Mouse (Mus musculus) limb, embryonic 11.5 days (tissue): ENCODE measurements at regions not wholly inside any gene's neighbourhood (a gene's known extent, or its start where the extent isn't known, plus 50 kb on each side); places are given as distances from the start of the nearest gene placed in this dataset.

Source experiments
- ATAC-seq: fragments of 200-750 bp; cut with Nextera tagmentation; 2 replicates; pipeline ENCODE4 v1.8.0; 2017; ENCODE audit warnings: low read depth; ENCODE audit not compliant: insufficient number of reproducible peaks, low FRiP score, low TSS enrichment
- DNase-seq: peaks from one replicate; pipeline ENCODE4 v3.0.0-alpha.2; 2015; ENCODE audit warnings: low spot score
- H3K27ac ChIP-seq: fragments of 300-500 bp; sonication (generic); replicated peaks from 2 replicates; pipeline ENCODE4 v1.5.1; 2014; ENCODE audit warnings: low read depth, mild to moderate bottlenecking, low read length
- H3K27me3 ChIP-seq: fragments of 300-500 bp; sonication (generic); 2 replicates; pipeline ENCODE4 v1.6.1; 2014; ENCODE audit warnings: mild to moderate bottlenecking, low read length, mixed read lengths; ENCODE audit not compliant: control insufficient read depth, insufficient read depth
- H3K36me3 ChIP-seq: fragments of 300-500 bp; sonication (generic); 2 replicates; pipeline ENCODE4 v1.6.1; 2014; ENCODE audit warnings: mild to moderate bottlenecking, low read length, moderate library complexity, mixed read lengths; ENCODE audit not compliant: control insufficient read depth, insufficient read depth
- H3K4me1 ChIP-seq: fragments of 300-500 bp; sonication (generic); 2 replicates; pipeline ENCODE4 v1.6.1; 2014; ENCODE audit warnings: low read length, mixed read lengths; ENCODE audit not compliant: control insufficient read depth, insufficient read depth
- H3K4me2 ChIP-seq: fragments of 300-500 bp; sonication (generic); 2 replicates; pipeline ENCODE4 v1.6.1; 2014; ENCODE audit warnings: low read depth, mild to moderate bottlenecking, moderate library complexity; ENCODE audit not compliant: severe bottlenecking
- H3K4me3 ChIP-seq: fragments of 300-500 bp; sonication (generic); 2 replicates; pipeline ENCODE4 v1.5.1; 2014; ENCODE audit warnings: low read depth, low read length
- H3K9ac ChIP-seq: fragments of 300-500 bp; sonication (generic); 2 replicates; pipeline ENCODE4 v1.6.1; 2014; ENCODE audit warnings: mild to moderate bottlenecking, low read length
- H3K9me3 ChIP-seq: fragments of 300-500 bp; sonication (generic); 2 replicates; pipeline ENCODE4 v1.6.1; 2016; ENCODE audit warnings: low read length; ENCODE audit not compliant: control insufficient read depth
- WGBS: fragments of 180-500 bp; shearing (Covaris S2); extraction: QIAGEN DNeasy Blood & Tissue Kit; methylation state at CpG from one replicate; pipeline ENCODE4 v1.1.7; 2014; 5-methylcytosine and 5-hydroxymethylcytosine counted together

- Histone ChIP-seq H3K27ac (no peak overlapping the region), H3K27me3 (no peaks in the 10 kb centered on the region), H3K4me2 (no peak overlapping the region), H3K9me3 (no peaks in the 10 kb centered on the region), H3K36me3 (no peaks in the 10 kb centered on the region), H3K4me3 (no peak overlapping the region), H3K4me1 (no peaks in the 10 kb centered on the region), H3K9ac (no peak overlapping the region)
- ATAC-seq (no peak), DNase-seq (no peak)
- WGBS, result 71% methylated on average over 4 of the region's 4 CpGs
These were observed 264.7 kb upstream of the Spred2 start for GRCm38 (mm10) chr11:19659511-19659910.

GRCm38 (mm10) chr11:19666732-19667131 lies 257.4 kb upstream of the Spred2 start:
- no peak for DNase-seq
- H3K36me3 ChIP-seq, result no peaks in the 10 kb centered on the region

GRCm38 (mm10) chr11:19670853-19671530 lies 253.2 kb upstream of the Spred2 start:
- H3K4me3 ChIP-seq, result no peak overlapping the region
- no peaks in the 10 kb centered on the region for H3K36me3 ChIP-seq
- 35% methylated on average over 13 of the region's 13 CpGs for WGBS
- H3K27ac ChIP-seq, result no peak overlapping the region
- H3K4me2 ChIP-seq, result no peak overlapping the region
- H3K9me3 ChIP-seq, result no peaks in the 10 kb centered on the region
- DNase-seq (peak; percentile 65), ATAC-seq (peak; percentile 65; the same call in 1 of the 2 replicates)
- no peaks in the 10 kb centered on the region for H3K4me1 ChIP-seq
- H3K27me3 ChIP-seq, result no peaks in the 10 kb centered on the region
- no peak overlapping the region for H3K9ac ChIP-seq

More at GRCm38 (mm10) chr11:19666732-19667131, 257.4 kb upstream of the Spred2 start:
- H3K9ac ChIP-seq, result no peak overlapping the region
- no peak overlapping the region for H3K4me3 ChIP-seq
- 89% methylated on average over 4 of the region's 4 CpGs for WGBS
- H3K27me3 ChIP-seq, result no peaks in the 10 kb centered on the region
- no peaks in the 10 kb centered on the region for H3K9me3 ChIP-seq
- no peak for ATAC-seq
- no peak overlapping the region for H3K27ac ChIP-seq
- H3K4me1 ChIP-seq, result no peaks in the 10 kb centered on the region
- H3K4me2 ChIP-seq, result no peak overlapping the region

- ATAC-seq, result no peak
- peak; percentile 38 for DNase-seq
- H3K9me3 ChIP-seq, result no peaks in the 10 kb centered on the region
- H3K4me2 ChIP-seq, result no peak overlapping the region
- no peak overlapping the region for H3K9ac ChIP-seq
- WGBS, result 11% methylated on average over 1 of the region's 1 CpGs
- no peaks in the 10 kb centered on the region for H3K4me1 ChIP-seq
- no peaks in the 10 kb centered on the region for H3K27me3 ChIP-seq
- no peak overlapping the region for H3K4me3 ChIP-seq
- H3K27ac ChIP-seq, result no peak overlapping the region
- no peaks in the 10 kb centered on the region for H3K36me3 ChIP-seq
These were observed 251.2 kb upstream of the Spred2 start for GRCm38 (mm10) chr11:19673012-19673411.

- H3K4me3 ChIP-seq, result no peak overlapping the region
- DNase-seq, result no peak
- H3K27me3 ChIP-seq, result no peaks in the 10 kb centered on the region
- WGBS, result 94% methylated on average over 1 of the region's 1 CpGs
- no peak overlapping the region for H3K9ac ChIP-seq
- no peaks in the 10 kb centered on the region for H3K36me3 ChIP-seq
- H3K4me1 ChIP-seq, result no peaks in the 10 kb centered on the region
- no peak for ATAC-seq
- H3K27ac ChIP-seq, result no peak overlapping the region
- H3K9me3 ChIP-seq, result no peaks in the 10 kb centered on the region
- no peak overlapping the region for H3K4me2 ChIP-seq
These were observed 247.7 kb upstream of the Spred2 start for GRCm38 (mm10) chr11:19676514-19676913.

- no peak overlapping the region for H3K4me3 ChIP-seq
- no peaks in the 10 kb centered on the region for H3K4me1 ChIP-seq
- no peak overlapping the region for H3K27ac ChIP-seq
- H3K4me2 ChIP-seq, result no peak overlapping the region
- ATAC-seq (no peak), DNase-seq (no peak)
- H3K36me3 ChIP-seq, result no peaks in the 10 kb centered on the region
- no peak overlapping the region for H3K9ac ChIP-seq
- 82% methylated on average over 2 of the region's 2 CpGs for WGBS
- no peaks in the 10 kb centered on the region for H3K9me3 ChIP-seq
- no peaks in the 10 kb centered on the region for H3K27me3 ChIP-seq
These were observed 245.1 kb upstream of the Spred2 start for GRCm38 (mm10) chr11:19679041-19679440.

- Histone ChIP-seq H3K4me3 (no peak overlapping the region), H3K27me3 (no peaks in the 10 kb centered on the region), H3K4me1 (no peaks in the 10 kb centered on the region), H3K9me3 (no peaks in the 10 kb centered on the region), H3K9ac (no peak overlapping the region), H3K27ac (no peak overlapping the region), H3K36me3 (no peaks in the 10 kb centered on the region), H3K4me2 (no peak overlapping the region)
- 83% methylated on average over 5 of the region's 5 CpGs for WGBS
- no peak for ATAC-seq
- no peak for DNase-seq
These were observed 244.5 kb upstream of the Spred2 start for GRCm38 (mm10) chr11:19679669-19680068.

- H3K27me3 ChIP-seq, result no peaks in the 10 kb centered on the region
- H3K27ac ChIP-seq, result no peak overlapping the region
- no peaks in the 10 kb centered on the region for H3K9me3 ChIP-seq
- no peaks in the 10 kb centered on the region for H3K4me1 ChIP-seq
- 53% methylated on average over 3 of the region's 3 CpGs for WGBS
- H3K4me2 ChIP-seq, result no peak overlapping the region
- H3K4me3 ChIP-seq, result no peak overlapping the region
- DNase-seq, result no peak
- H3K36me3 ChIP-seq, result no peaks in the 10 kb centered on the region
- ATAC-seq, result no peak
- H3K9ac ChIP-seq, result no peak overlapping the region
These were observed 223.0 kb upstream of the Spred2 start for GRCm38 (mm10) chr11:19701198-19701597.

GRCm38 (mm10) chr11:19708821-19709220 lies 215.4 kb upstream of the Spred2 start:
- no peak for ATAC-seq
- H3K9me3 ChIP-seq, result no peaks in the 10 kb centered on the region
- H3K36me3 ChIP-seq, result no peaks in the 10 kb centered on the region
- DNase-seq, result no peak
- no peak overlapping the region for H3K4me3 ChIP-seq
- no peaks in the 10 kb centered on the region for H3K4me1 ChIP-seq
- no peak overlapping the region for H3K4me2 ChIP-seq
- no peaks in the 10 kb centered on the region for H3K27me3 ChIP-seq
- H3K27ac ChIP-seq, result no peak overlapping the region
- no peak overlapping the region for H3K9ac ChIP-seq
- WGBS, result 84% methylated on average over 6 of the region's 6 CpGs
